Mouse (Mus musculus): ENCODE measurements at regions not wholly inside any gene's neighbourhood (a gene's known extent, or its start where the extent isn't known, plus 50 kb on each side); places are given as distances from the start of the nearest gene placed in this dataset.

DNA sequence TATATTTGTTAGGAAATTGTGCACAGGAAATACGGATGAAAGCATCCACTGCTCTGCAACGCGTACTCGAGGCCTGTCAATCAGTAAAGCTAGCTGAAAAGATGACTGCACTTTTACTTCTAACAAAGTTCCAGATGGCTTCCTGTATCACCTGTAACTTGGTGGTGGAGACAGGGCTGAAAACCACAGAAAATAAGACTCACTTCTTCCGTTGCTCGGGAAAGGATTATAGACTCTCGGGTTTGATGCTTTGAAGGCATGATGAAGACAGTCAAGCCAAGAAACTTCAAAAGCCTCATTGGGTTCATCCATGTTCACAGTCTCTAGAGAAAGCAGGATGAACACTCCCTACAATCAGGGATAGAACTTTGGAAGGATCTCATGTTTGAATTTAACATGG lies 60.8 kb upstream of the Slc24a4 start:
- TF ChIP-seq CTCF (IDR thresholded peaks at IDR 0.05; ENCODE audit: low read depth) (no peak), EP300 (IDR thresholded peaks at IDR 0.05; ENCODE audit: low read depth) (no peak)

All from heart, postnatal 0 days (tissue).